Mouse (Mus musculus) spleen, adult 2 months (tissue): Measurements from ENCODE around the gene Gm826.

Experiments
- CTCF ChIP-seq: fragments of 200-500 bp; IDR thresholded peaks from 2 replicates; pipeline ENCODE4 v1.5.1; 2011; ENCODE audit warnings: mild to moderate bottlenecking, inconsistent platforms; ENCODE audit not compliant: insufficient read depth, insufficient read length, insufficient replicate concordance; ENCODE audit errors: extremely low read depth
- POLR2A ChIP-seq: fragments of 200-500 bp; IDR thresholded peaks from 2 replicates; pipeline ENCODE4 v1.6.1; 2011; ENCODE audit warnings: low read depth, low read length, inconsistent platforms

DNA sequence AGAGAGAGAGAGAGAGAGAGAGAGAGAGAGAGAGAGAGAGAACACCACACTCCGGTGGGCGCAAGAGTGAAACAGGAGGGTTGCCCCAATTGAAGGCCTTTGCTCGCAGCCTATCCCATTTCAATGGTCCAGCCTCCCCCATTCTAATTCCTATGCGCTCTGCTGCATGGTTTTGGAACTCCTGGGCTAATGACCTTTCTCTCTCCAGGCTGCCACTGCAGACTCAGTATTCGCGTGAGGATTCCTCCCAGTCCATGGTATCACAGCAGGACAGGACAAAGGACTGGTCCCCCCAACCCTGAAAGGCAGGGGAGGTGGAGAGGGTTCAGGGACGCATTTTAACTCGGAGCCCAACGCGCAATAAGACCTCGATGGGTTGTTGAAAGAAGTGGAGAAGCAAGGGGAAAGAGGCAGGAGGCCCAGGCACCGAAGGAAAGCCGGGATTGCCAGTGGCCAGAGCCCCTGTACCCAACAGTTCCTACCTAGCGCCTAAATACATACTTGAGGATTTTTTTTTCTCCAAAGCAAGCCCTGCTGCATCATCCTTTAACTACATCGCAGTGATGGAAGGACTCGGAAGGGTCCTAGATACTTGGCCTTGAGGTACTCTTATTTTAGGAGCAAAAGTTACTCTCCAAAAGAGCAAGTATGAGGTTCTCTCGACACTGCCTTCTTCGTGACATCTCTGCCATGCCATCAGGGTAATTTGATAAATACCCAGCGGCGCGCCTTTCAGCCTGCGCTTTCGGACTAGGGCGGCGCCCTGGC lies 35.9 kb upstream of the Gm826 start:
- no peak for TF ChIP-seq POLR2A
- TF ChIP-seq CTCF, result no peak
